Mouse (Mus musculus): ENCODE results near the gene Hoxb6. TPM values are rescaled to one million over a fixed set of nuclear protein-coding genes. Genes with fewer than 3 reads are reported as not detected.
A peak's percentile ranks its signal among the peaks of the same experiment; 100 is the strongest.

The Hoxb6 gene
- total RNA-seq (2021): under 1 TPM; 0.43 to 0.75 TPM
- long read RNA-seq, experiment 1: 0 reads
- long read RNA-seq, experiment 2, partial matches to known transcripts: 0 of 1 reads
- long read RNA-seq, experiment 2, other reads (novel, unspliced or antisense): 0 of 1 reads

GRCm38 (mm10) chr11:96291681-96292564 is at the start of gene Hoxb6:
Hoxb6 (plus strand) TSS chr11:96292476.
- intact Hi-C loops (cut with DNase I; ENCODE audit: low total_unique reads): no loop called here
- no peak for DNase-seq

DNA sequence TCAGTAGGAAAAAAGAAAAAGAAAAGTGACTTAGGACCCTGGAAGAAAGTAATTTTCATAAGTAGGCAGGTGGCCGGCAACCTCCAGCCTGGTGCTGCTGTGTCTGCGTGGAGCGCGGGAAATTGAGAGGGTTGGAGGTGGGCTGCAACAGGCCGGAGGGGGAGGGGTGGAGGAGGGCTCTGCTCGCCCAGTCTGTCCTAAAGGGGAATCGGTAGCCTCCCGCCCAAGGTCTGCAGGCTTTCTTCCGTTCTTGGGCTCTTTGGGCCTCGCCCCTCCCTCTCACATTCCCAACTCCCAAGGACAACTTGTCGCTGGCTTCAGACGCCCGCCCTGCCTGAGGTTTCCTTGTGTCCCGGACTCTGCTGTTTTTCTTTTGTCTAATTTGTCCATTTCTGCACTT is 41.4 kb upstream of the Hoxb6 start:
- intact Hi-C loops (cut with DNase I; ENCODE audit: low total_unique reads): no loop called here
- no peak for DNase-seq

- intact Hi-C loops (cut with DNase I; ENCODE audit: low total_unique reads): no loop called here
- DNase-seq: no peak
Observed at GRCm38 (mm10) chr11:96251480-96252031, 40.7 kb upstream of the Hoxb6 start.

- intact Hi-C loops (cut with DNase I; ENCODE audit: low total_unique reads): no loop called here
- no peak for DNase-seq
Observed at GRCm38 (mm10) chr11:96252541-96253120, 39.6 kb upstream of the Hoxb6 start.

- no peak for DNase-seq
- intact Hi-C loops (cut with DNase I; ENCODE audit: low total_unique reads): no loop called here
Observed at GRCm38 (mm10) chr11:96254221-96254620, 38.1 kb upstream of the Hoxb6 start.

- intact Hi-C loops (cut with DNase I; ENCODE audit: low total_unique reads): no loop called here
- DNase-seq: no peak
Observed at GRCm38 (mm10) chr11:96255111-96255995, 36.9 kb upstream of the Hoxb6 start.

- intact Hi-C loops (cut with DNase I; ENCODE audit: low total_unique reads): no loop called here
- DNase-seq: no peak
Observed at GRCm38 (mm10) chr11:96255996-96256445, 36.3 kb upstream of the Hoxb6 start.

DNA sequence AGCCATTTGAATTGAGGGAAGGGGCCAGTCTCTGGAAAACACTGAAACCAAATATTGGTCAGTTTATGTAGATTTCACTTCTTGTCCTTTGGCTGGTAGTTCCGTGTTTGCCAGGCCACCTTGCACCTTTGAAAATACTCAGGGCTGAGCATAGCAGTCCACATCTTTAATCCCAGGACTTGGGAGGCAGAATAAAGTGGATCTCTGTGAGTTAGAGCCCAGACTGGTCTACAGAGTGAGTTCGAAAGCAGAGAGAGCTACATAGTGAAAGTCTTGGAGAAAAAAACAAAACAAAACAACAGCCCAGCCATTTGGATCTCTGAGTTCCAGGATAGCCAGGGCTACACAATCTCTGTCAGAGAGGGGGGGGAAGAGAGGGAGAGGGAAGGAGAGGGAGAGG is 35.1 kb upstream of the Hoxb6 start:
- DNase-seq: no peak
- intact Hi-C loops (cut with DNase I; ENCODE audit: low total_unique reads): no loop called here

DNA sequence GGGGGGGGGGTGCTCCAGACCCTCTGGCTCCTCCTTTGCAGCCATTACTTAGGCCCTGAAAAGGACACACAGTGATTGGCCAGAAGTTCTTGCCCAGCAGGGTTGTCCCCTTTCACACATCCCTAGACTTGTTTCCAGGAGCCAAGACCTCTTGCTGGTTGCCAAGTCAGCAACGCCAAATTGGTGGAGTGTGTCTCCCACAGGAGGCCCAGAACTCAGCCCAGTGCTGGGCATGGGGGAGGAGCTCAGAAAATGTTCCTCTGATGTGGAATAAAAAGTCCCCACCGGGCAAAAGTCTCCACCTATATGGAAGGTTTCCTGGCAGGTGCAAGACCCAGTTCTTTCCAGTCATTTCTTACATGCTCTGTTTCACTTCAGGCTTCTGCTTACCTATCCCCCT is 33.2 kb upstream of the Hoxb6 start:
- no peak for DNase-seq
- intact Hi-C loops (cut with DNase I; ENCODE audit: low total_unique reads): no loop called here

DNA sequence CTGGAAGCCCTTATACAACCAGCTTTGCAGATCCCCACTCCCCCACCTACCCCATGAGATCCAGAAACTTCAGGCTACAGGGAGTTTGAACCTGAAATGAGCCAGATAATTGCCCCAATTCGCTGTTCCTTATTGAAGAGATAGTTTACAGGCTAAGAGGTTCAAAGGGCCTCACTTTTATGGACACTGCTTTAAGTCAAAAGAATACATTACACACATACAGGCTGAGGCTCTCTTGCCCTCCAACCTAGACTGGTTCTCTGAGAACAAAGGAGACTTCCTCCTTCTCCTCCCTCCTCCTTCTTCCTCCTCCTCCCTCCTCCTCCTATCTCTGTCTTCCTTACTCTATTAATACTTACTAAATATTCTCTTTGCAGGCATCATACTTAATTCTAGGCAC is 32.8 kb upstream of the Hoxb6 start:
- intact Hi-C loops (cut with DNase I; ENCODE audit: low total_unique reads): no loop called here
- no peak for DNase-seq

- intact Hi-C loops (cut with DNase I; ENCODE audit: low total_unique reads): no loop called here
- DNase-seq: no peak
Observed at GRCm38 (mm10) chr11:96260310-96260970, 31.8 kb upstream of the Hoxb6 start.

- intact Hi-C loops (cut with DNase I; ENCODE audit: low total_unique reads): no loop called here
Observed at GRCm38 (mm10) chr11:96261323-96261890, 30.9 kb upstream of the Hoxb6 start.

GRCm38 (mm10) chr11:96262262-96262830 is 29.9 kb upstream of the Hoxb6 start:
- no peak for DNase-seq
- intact Hi-C loops (cut with DNase I; ENCODE audit: low total_unique reads): no loop called here

More at GRCm38 (mm10) chr11:96261323-96261890, 30.9 kb upstream of the Hoxb6 start:
- peak; percentile 61 for DNase-seq

DNA sequence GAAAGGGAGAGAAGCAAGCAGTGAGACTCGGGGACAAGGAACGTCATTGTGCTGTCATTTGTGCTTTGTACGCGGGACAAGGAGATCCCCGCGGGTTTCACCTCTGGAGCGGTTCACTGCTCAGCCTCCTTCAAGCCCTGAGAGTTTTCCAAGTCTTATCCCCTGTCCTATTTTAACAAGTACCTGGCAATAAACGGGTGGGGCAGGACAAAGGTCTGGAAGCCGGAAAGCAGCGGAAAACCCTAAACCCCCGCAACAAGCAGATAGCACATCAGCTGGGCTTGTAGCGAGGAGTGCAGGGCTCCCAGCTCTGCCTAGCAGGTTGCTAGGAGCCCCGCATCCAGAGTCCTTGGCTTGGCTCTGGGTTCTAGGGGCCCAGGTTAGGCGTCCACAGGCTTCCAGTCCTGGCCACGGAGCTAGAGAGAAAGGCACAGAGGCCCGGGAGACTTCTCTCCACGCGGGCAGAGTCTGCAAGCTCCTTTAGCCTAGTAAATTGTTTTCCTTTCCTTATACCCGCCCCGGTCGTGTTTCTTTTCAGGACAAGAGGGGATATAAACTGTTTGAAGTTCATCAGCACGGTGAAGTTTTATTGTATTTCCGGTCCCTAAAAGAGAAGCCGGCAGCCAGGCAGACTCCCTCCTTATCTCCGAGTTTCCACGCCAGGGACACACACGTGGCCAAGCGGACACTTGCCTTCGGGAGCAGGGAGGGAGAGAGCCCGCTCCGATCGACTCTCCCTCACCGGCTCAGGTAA is 28.5 kb upstream of the Hoxb6 start:
- DNase-seq: no peak
- intact Hi-C loops (cut with DNase I; ENCODE audit: low total_unique reads): no loop called here

DNA sequence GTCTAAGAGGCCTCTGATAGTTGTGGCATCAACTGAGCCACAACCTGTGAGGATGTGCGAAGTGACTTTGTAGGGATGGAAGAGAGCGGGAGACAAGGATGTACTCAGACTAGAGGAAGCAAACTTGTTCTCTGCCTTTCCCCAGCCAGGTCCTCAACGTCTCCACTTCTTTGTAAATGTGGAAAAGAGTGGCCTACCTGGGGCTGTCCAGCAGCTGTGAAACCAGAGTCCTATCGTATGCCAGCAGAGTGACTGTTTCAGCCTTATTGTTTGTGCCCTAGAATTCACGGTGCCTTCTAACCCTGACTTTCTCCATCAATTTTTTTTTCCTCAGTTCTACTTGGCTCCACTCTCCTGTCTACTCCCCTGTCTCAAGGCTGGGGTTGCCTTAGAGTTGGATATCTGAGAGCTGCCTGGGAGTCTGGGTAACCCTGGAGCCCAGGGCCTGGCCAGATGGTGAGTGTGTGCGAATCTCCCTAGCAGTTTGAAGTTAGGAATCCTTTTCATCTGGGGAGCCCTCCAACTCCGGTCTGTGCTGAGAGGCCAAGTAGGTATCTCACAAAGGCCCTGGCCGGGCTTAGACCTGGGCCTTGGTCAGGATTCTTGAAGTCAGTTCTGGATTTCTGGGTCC is 27.8 kb upstream of the Hoxb6 start:
- no peak for DNase-seq
- intact Hi-C loops (cut with DNase I; ENCODE audit: low total_unique reads): no loop called here

DNA sequence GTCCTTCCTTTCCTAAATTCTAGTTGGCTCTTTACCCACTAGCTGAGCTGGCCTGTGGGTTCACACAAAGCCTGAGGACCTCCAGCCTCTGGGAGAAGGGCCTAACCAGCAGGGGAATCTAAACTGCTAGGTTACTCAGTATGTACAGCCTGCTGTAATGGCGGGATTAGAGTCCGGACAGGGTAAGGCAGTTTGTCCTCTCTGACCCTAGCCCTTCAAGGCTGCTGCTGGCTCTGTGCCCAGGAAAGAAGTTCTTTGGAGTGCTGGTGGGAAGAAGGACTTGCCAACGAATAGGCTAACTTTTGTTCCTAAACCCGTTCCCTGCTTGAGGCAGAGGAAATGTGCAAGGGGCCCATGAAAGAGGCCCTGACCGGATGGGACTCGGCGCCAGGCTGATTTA is 26.3 kb upstream of the Hoxb6 start:
- intact Hi-C loops (cut with DNase I; ENCODE audit: low total_unique reads): no loop called here
- DNase-seq: no peak

Data from gastrocnemius, postnatal 14 days (tissue).